Mouse (Mus musculus) spleen, adult 2 months (tissue): ENCODE results near the gene Cldn3.

Experiments used
- CTCF ChIP-seq: fragments of 200-500 bp; IDR thresholded peaks from 2 replicates; pipeline ENCODE4 v1.5.1; 2011; ENCODE audit warnings: mild to moderate bottlenecking, inconsistent platforms; ENCODE audit not compliant: insufficient read depth, insufficient read length, insufficient replicate concordance; ENCODE audit errors: extremely low read depth
- POLR2A ChIP-seq: fragments of 200-500 bp; IDR thresholded peaks from 2 replicates; pipeline ENCODE4 v1.6.1; 2011; ENCODE audit warnings: low read depth, low read length, inconsistent platforms

DNA sequence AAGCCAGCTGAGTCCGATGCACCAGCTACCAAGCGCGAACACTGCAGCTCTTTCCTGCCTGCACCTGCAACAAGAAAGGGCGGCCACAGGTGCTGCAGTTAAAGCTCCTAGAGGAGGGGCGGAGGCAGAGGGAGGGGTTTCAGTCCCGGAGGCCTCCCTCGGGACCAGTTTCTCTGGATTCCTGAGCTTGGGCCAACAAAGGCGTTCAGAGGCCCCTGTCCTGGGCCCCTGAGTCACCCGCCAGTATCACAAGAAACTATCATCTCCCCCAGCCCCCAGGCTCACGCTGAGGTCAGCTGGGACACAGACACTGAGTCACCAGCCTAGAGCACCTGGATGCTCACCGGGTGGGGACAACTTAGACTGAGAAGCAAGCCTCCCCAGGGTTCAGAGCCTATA, 39.2 kb upstream of the Cldn3 start, which contains the start of gene Cldn4:
- no peak for TF ChIP-seq POLR2A
- no peak for TF ChIP-seq CTCF
